Mouse (Mus musculus) adrenal gland, postnatal 25 days (tissue): ENCODE results near the gene Nhej1. TPM values are rescaled to one million over a fixed set of nuclear protein-coding genes. Genes with fewer than 3 reads are reported as not detected.
A peak's percentile ranks its signal among the peaks of the same experiment; 100 is the strongest.

ENCODE experiments used
- DNase-seq: peaks from one replicate; pipeline ENCODE4 v3.0.0; 2021; ENCODE audit warnings: mixed read lengths
- total RNA-seq: library from RNA; stranded (reverse); gene quantifications from 2 replicates; pipeline ENCODE4 v1.2.3, GENCODE M21; 2021

The Nhej1 gene
- total RNA-seq, 1 experiment from 2014 or later: 7.2 TPM

GRCm38 (mm10) chr1:74973590-74973989 is 151.4 kb downstream of the Nhej1 start:
- DNase-seq: no peak

- DNase-seq: no peak
These were observed 153.5 kb downstream of the Nhej1 start for GRCm38 (mm10) chr1:74971353-74972050.

- DNase-seq: peak; percentile 14
These were observed 156.9 kb downstream of the Nhej1 start for GRCm38 (mm10) chr1:74967962-74968580.

- DNase-seq: peak; percentile 80
These were observed 160.3 kb downstream of the Nhej1 start for GRCm38 (mm10) chr1:74964494-74965215.

GRCm38 (mm10) chr1:74962853-74963227 is 162.2 kb downstream of the Nhej1 start:
- DNase-seq: no peak

- DNase-seq: no peak
These were observed 162.7 kb downstream of the Nhej1 start for GRCm38 (mm10) chr1:74962126-74962852.

GRCm38 (mm10) chr1:74961722-74962121 is 163.3 kb downstream of the Nhej1 start:
- no peak for DNase-seq

- DNase-seq: no peak
These were observed 164.9 kb downstream of the Nhej1 start for GRCm38 (mm10) chr1:74960059-74960458.

- DNase-seq: no peak
These were observed 173.3 kb downstream of the Nhej1 start, which contains the start of gene Ihh for GRCm38 (mm10) chr1:74951556-74952210. Gene Ihh (minus strand): TSS chr1:74951672.

GRCm38 (mm10) chr1:74950576-74951490 is 174.2 kb downstream of the Nhej1 start:
- DNase-seq: no peak

- no peak for DNase-seq
These were observed 174.9 kb downstream of the Nhej1 start for GRCm38 (mm10) chr1:74950066-74950465.

- DNase-seq: peak; percentile 49
These were observed 175.3 kb downstream of the Nhej1 start for GRCm38 (mm10) chr1:74949666-74950050.

GRCm38 (mm10) chr1:74948784-74949665 is 176.0 kb downstream of the Nhej1 start:
- DNase-seq: peak; percentile 71

- peak; percentile 34 for DNase-seq
These were observed 176.9 kb downstream of the Nhej1 start for GRCm38 (mm10) chr1:74947986-74948670.

- no peak for DNase-seq
These were observed 183.2 kb downstream of the Nhej1 start for GRCm38 (mm10) chr1:74941651-74942360.

GRCm38 (mm10) chr1:74939762-74940161 is 185.2 kb downstream of the Nhej1 start:
- DNase-seq: no peak

- no peak for DNase-seq
These were observed 188.7 kb downstream of the Nhej1 start for GRCm38 (mm10) chr1:74936221-74936830.

- DNase-seq: peak; percentile 58
These were observed 189.6 kb downstream of the Nhej1 start, which contains the start of gene Cfap65 for GRCm38 (mm10) chr1:74935402-74935801. Gene Cfap65 (minus strand): TSS chr1:74935599.
